Mouse (Mus musculus) MEL-GATA-1-ER (cell line): ENCODE measurements around the gene Iqsec1.
"Not testable (repeated sequence)": the region's sequence is repeated elsewhere in the genome, so short reads cannot be mapped to it uniquely, and the experiment has no call there.

Source experiments
- DNase-seq: peaks from one replicate; pipeline ENCODE4 v3.0.0-alpha.2; 2012; ENCODE audit warnings: low read depth; ENCODE audit errors: extremely low read depth

Gene Iqsec1

DNA sequence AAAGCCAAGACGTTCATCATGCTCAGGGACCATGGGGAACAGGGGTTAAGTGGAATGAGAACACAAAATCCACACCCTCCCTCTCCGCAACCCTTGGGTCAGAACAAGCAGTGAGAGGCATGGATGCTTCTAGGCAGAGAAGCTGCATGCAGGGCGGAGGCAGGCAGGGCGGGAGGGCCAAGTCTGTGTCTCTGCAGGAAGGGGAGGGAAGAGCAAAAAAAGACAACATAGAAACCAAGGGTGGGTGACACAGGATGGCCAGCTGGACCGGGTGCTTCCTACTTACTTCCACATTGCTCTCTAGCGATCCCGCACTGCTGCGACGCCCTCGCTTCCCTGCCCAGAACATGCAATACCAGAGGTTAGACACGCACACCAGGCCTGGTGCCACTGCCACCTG is 324.7 kb downstream of the Iqsec1 start:
- no peak for DNase-seq

- DNase-seq: no peak
These were observed 326.3 kb downstream of the Iqsec1 start for GRCm38 (mm10) chr6:90662148-90662547.

GRCm38 (mm10) chr6:90661029-90661399 is 327.5 kb downstream of the Iqsec1 start:
- DNase-seq: no peak

GRCm38 (mm10) chr6:90660398-90661028 is 328.0 kb downstream of the Iqsec1 start:
- DNase-seq: no peak

- no peak for DNase-seq
These were observed 328.6 kb downstream of the Iqsec1 start for GRCm38 (mm10) chr6:90659913-90660312.

GRCm38 (mm10) chr6:90656344-90656850 is 332.1 kb downstream of the Iqsec1 start:
- DNase-seq: not testable (repeated sequence)

DNA sequence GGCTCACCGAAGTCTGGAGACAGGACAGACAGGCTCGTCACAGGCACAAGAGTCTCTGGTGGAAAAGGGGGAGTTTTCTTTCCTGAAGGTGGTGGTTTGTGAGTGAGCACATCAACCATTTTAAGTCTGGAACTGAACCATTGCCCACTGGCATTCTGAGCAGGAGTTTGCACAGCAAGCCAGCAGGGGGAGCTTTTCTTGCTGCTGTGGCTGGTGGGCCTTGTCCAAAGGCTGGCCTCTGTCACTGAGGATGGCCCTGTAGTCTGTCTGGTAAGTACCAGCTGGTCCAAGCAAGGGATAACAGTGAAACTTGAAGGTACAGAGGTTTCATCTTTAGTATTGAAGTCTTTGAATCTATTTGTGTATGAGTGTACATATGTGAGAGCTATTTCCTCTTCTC is 334.7 kb downstream of the Iqsec1 start:
- DNase-seq: peak; percentile 13

DNA sequence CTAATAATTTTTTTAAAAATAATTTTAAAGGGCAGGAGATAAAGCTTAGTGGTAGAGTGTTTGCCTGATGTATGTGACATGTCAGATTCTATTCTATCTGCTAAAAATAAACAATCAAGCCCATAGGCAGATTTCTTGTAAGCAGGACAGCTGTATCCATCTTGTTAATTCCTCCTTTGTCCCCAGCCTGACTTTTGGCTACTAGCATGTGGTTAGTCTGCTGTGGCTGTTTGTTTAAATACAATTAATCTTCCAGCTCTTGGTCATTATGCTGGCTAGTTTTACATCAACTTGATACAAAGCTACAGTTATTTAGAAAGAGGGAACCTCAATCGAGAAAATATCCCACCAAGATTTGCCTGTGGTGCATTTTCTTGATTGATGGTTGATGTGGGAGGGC is 337.9 kb downstream of the Iqsec1 start:
- no peak for DNase-seq

DNA sequence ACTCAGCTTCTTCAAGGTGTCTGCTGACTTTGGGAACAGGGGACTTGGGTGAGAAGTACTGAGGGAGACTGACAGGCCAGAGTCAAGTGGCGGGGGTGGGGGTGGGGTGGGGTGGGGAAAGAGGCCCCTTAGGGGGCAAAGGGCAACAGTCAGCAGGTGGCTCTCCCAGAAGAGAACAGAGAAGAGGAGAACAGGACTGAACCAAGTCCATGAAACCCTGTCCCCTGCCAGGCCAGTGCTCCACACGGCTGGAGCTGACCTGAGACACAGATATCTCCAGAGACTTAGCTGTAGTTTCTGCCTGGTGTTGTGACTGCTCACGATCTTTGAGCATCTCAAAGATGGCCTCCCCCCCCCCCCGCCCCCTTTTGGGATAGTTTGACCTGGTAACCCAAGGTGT is 339.2 kb downstream of the Iqsec1 start:
- DNase-seq: no peak

DNA sequence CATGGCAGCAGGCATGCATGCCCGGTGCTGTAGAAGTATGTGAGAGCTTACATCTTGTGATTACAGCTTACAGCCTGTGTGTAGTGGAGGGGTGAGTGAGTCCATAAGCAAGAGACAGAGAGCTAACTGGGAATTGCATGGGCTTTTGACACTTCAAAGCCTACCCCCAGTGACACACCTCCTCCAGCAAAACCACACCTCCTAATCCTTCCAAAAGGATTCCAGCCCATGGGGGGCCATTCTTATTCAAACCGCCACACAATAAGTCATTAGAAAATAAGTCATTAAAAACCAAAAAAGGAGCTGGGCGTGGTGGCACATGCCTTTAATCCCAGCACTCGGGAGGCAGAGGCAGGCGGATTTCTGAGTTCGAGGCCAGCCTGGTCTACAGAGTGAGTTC is 340.1 kb downstream of the Iqsec1 start:
- no peak for DNase-seq

GRCm38 (mm10) chr6:90644965-90645364 is 343.5 kb downstream of the Iqsec1 start:
- no peak for DNase-seq

GRCm38 (mm10) chr6:90643057-90643456 is 345.4 kb downstream of the Iqsec1 start:
- DNase-seq: no peak

DNA sequence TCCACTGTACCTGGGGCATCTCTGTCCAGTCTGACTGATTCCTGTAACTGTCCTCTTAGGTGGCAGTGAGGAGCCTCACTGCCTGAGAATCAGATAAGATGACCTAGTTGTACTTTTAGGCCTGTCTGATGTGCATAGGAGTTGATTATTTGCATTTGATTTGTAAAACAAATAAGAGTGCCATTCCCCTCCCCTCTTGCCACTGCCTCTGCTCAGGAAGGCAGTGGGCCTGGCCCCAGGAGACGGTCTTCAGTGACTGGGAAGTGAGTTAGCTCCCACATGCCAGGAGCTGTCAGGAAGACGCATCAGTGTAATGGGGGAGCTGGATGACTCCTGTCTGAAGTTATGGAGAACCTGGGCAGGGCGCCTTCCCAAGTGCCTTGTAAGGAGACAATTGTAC is 352.9 kb downstream of the Iqsec1 start:
- DNase-seq: no peak

DNA sequence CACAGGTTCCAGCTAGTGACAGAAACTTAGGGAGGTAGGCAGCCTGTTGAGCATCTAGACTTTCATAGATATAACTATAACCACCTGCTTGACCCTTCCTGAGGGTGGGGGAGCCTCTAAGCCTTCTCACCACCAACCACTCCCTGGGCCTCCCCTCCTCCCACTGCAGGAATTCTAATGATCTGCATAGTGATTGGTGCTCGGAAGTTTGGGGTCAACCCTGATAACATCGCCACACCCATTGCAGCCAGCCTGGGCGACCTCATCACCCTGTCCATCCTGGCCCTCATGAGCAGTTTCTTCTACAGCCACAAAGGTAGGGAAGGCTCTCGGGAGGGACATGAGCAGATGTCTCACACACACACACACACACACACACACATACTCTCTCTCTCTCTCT is 353.4 kb downstream of the Iqsec1 start:
- DNase-seq: no peak

- DNase-seq: not testable (repeated sequence)
These were observed 356.0 kb downstream of the Iqsec1 start for GRCm38 (mm10) chr6:90632526-90632925.

DNA sequence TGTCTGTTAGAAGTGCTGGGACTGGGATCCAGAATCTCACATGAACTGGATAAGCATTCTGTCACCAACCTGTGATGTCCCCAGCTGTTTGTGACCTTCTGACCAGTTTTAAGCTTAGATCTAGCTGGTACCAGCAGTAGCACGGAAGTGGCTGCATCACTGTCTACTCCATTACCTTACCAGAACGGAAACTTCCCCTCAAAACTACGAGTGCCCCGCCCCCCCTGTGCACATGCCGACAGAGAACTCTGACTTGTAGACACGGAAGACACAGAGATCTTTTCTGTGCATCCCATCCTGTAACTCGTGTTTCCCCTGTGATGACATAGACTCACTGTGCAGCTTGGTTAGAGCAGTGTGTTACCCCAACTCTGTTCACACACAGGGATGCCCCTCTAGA is 358.1 kb downstream of the Iqsec1 start:
- DNase-seq: no peak

DNA sequence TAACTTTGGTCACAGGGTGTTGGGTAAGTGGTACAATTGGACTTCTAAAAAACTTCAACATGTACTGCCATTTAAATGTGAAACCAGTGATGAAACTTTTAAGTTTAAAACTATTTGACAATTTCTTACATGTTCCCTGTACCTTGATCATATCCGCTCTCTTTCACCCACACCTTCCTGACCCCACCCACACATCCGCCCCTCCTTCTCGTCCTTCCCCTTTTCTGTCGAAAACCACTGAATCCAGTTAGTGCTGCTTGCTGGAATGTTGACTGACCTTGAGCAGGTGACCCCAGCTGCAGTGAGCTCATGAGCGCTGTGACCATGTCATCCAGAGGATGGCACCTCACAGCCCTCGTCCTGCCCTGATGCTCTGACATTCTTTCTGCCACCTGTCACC is 359.0 kb downstream of the Iqsec1 start:
- DNase-seq: no peak

GRCm38 (mm10) chr6:90627556-90627955 is 360.9 kb downstream of the Iqsec1 start:
- DNase-seq: no peak

DNA sequence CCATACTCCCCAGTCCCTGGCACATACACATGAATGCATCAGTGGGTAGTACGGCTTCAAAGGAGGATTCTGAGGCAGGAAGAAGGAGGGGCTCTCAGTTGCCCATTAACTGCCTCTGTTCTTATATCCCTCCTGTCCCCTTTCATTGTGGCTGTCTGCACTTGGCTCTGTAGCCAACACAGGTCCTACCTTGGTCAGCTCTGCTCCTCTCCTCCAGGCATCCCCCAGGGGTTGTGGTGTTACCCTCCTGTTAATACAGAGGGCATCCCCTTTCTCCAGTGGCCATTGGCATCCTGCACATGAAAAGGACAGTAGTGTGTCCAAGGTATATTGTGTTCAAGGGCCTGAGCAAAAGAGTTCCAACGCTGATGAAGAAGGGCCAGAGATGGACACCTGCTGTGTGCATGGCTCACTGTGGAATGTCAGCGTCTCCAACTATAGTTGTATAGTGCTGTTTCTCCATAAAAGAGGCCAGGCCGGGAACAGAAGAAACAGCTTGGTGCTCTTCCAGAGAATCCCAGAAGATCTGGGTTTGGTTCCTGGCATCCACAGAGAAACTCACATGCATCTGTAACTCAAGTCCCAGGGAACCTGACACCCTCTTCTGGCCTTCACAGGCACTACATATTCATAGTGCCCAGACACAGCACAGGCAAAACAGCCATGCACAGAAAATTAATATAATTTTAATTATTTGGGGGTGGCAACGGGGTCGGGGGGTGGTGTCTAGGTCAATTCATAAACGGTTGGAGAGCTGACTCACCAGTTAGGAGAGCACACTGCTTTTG is 363.1 kb downstream of the Iqsec1 start:
- no peak for DNase-seq

DNA sequence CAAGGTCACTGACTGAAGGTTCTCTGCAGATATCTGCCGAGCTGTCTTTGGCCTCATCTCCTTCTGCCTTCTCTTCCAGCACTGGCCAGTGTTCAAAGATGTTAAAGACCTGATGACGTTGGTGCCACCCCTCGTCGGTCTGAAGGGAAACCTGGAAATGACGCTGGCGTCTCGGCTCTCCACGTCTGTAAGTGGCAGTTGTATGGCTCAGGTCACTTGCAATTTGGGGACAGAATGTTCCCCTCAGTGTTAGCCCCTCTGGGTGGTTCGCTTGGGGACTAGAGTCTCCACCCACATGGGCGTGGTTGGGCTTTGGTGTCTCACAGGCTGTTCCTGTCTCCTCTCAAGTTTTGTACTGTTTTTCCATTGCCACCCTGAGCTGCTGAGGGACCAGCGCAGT is 363.8 kb downstream of the Iqsec1 start:
- no peak for DNase-seq

DNA sequence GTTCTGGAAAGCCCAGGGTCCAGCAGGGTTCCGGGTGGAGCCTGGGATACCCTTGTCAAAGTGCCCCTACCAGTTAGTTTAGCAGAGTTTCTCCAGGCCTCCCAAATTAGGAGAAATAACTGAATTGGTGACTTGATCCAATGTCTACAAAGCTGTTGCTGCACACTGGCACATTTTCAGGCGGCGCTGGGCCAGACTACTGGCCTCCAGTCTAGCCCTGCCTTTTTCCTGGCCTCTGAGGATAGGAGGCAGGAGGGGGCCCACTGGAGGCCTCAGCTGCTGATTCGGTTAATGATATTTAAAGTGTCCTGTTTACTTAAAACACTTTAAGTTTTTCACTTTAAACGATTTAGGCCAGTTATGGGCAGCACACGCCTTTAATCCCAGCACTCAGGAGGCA is 364.3 kb downstream of the Iqsec1 start:
- no peak for DNase-seq

- no peak for DNase-seq
These were observed 365.0 kb downstream of the Iqsec1 start for GRCm38 (mm10) chr6:90623456-90623836.
